Mouse (Mus musculus): Measurements from ENCODE around the gene Pax1.

Pax1 gene

DNA sequence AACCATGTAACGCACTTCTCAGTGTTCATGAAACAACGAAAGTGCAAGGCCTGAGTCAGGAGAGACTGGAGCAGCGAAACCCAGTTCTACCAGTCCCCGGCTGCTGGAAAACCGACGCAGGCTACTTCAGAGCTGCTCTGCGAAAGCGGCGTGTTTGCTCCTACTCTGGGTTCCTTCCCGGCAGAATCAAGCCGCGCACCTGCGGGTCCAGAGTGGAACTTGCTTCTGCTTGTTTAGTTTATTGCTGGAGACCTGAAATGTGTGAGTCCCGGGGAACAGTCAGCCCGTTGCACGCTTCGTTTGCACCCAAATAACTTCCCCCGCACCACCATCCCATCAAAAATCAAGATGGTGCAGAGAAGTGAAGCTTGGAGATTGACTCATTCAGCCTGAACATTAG, at the start of gene Pax1:
Gene Pax1 (plus strand): TSS at position 345 of the 400 bp plus-strand sequence.
- no peak for DNase-seq

DNA sequence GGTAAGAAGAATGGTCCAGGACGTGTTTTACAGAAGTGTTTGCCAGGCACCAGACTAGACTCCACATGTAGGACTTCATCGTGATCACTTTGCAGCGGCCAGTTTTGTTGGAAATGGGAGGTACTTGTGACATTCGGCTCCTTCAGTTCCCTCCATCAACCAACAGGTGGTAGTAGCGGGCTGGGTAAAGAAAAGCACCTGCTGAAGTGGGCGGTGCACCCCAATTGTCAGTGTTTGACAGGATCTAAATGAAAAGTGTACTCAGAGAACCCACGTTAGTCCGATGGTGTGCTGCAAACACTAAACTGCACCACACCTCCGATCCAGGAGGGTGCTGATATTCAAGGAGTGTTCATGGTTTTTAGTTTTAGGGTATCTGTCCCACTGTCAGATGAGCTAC, 40.7 kb upstream of the Pax1 start:
- DNase-seq: peak; percentile 6

DNA sequence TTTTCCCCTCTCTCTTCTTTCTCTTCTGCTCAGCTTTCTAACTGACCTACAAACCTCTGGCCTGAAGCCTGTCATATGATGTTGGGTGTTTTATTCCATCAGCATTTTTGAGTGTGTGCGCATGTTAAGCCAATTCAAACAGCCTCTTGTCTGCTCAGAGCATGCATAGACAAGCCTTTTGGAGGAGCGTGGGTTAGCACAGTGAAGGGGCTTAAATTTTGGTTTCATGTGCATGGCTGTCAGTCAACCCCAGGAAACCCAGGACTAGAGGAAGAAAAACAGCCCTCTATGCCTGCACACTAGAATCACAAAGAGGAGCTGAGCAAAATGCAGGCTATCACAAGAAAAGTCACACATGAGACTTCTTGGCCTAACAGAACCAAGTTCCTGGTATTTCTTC, 36.5 kb upstream of the Pax1 start:
- no peak for DNase-seq

DNA sequence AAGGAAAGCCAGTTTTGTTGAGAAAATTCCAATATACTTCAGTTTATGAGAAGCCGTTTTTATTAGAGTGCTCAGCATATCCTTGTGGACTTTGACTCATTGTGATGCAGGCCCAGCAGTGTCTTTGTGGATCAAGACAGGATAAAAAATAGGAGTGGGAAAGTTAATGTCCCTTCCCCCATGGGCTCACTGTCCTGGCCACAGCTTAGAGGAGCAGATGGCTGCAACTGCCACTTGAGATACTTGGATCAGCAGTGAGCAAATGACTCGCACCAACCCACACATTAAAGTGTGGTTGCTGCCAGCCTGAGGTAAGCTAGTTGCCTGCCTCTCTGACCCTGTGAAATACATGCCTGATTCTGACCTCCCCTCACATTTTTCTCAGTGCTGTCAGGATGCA, 29.0 kb upstream of the Pax1 start:
- DNase-seq: no peak

DNA sequence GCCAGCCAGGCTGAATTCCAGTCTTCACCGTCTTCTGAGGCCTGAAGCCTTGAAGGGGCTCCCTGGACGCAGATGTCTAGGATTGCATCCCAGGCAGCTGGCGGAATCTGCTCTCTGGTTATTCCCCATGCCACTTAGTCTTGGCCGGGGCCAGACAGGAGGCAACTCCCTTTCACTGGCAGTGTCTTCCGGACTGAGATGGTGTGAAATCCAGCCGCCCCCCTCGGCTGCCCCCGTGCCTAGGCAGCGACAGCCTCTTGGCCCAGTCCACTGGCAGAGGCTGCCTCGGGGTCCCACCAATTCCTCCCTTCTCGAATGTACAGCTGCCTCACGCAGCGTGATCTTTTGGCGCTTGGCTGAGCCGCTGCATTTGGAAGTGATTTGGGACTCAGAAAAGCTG, 23.0 kb upstream of the Pax1 start:
- no peak for DNase-seq

DNA sequence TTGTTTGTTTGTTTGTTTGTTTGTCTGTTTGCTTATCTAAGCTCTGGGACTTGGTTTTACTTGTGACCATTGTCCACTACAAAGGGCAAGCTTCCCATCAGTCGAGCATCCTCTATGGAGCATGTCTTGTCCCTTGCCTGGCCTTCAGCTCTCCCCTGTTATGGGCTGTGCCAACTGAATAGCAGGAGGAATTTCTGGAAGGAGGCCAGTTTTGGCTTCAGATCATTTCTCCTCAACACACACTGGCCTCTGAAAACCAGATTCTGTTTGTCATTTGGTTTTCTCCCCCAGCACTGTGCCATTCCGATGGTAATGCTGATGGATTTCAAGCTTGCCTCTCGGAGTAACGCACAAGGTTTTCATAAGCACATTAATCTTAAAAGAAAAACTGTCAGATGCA, 21.9 kb upstream of the Pax1 start:
- DNase-seq: no peak

DNA sequence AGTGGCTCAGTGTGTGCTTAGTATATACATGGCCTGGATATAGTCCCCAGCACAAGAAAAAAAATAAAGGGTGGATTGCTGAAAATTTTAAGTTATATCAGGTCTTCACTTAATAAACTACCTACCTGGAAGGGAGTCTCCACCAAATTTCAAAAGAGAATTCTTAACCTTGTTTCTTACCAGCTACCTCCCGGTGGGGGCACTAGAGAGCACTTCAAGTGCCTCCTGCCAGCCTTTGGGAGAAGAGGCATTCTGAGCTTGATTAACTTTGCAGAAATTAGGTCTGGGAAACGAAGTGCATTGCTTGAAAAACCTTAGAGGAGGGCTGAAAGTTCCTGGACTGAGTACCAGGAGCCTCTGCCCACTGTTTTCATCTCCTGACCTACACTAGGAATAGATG, 19.5 kb upstream of the Pax1 start:
- DNase-seq: no peak

DNA sequence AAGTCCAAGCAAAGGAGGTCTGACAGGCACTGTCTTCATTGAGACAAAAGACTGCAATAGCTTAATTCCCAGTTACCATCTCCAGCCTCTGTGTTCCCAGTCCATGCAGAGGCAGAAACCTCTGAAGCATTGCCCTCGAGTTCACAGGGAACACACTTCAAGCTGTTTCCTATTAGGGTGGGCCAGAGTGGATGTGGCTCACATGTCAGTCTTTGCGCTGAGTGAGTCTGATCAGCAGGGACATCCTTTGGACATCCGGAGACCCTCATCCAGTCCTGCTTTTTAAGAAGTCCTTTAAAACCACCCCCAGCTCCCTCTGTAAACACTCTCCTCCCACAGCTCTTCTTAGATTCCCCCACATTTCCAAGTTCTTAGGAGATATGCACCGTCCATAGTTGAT, 2.0 kb upstream of the Pax1 start:
- DNase-seq: no peak

DNA sequence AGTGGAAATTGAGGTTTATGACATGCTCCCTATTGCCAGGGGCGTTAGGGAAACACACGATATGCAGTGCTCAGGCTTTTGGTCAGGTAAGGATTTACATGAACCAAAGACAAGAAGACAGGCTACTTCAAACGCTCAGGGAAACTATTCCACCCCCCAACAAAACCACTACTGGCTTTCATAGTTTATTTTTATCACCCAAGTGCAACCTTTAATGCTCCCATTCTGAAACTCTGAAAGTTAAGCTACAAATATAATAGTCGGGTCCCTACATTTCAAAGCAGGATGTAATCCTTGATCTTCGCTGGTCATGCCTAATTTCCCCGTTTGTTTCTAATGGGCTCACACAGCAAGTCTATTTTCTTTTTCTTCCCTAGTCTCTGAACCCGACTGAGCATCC, 1.3 kb upstream of the Pax1 start:
- no peak for DNase-seq

DNA sequence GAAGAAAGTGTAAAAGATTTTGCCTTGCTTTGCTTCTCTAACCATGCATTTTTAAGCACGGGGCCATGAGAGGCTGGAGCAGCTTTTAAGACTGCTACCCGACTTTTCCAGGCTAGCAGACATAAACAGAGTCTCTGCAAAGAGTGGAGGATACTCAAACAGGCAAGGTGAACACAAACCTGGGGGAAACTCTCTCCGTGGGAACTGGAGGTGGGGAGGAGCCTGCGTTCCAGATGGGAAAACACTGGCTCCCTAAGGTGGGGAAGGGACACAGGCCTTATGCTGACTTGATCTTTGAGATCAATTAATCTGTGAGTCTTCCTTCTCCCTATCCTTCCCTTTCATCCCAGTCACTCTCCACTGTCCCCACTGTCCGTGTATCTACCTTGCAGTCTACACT, 869 bp upstream of the Pax1 start:
- DNase-seq: no peak

DNA sequence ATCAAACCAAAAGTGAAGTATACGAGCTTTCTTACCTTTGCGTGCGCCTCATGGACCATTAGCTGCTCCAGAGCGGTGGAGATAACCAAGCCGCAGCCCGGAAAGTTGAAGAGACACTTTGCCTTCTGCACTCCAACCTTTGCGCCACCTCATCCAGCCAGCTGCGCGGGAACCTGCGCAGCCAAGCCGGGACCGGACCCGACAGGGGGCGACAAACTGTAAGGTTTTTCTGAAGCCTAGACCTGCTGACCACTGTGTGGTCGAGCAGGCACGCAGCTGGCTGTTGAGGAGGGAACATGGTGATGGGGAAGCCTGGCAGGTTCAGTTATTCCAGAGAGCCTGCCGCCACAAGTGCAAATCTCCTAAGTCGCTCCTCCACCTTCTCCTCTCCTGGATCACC, 591 bp downstream of the Pax1 start:
- no peak for DNase-seq

DNA sequence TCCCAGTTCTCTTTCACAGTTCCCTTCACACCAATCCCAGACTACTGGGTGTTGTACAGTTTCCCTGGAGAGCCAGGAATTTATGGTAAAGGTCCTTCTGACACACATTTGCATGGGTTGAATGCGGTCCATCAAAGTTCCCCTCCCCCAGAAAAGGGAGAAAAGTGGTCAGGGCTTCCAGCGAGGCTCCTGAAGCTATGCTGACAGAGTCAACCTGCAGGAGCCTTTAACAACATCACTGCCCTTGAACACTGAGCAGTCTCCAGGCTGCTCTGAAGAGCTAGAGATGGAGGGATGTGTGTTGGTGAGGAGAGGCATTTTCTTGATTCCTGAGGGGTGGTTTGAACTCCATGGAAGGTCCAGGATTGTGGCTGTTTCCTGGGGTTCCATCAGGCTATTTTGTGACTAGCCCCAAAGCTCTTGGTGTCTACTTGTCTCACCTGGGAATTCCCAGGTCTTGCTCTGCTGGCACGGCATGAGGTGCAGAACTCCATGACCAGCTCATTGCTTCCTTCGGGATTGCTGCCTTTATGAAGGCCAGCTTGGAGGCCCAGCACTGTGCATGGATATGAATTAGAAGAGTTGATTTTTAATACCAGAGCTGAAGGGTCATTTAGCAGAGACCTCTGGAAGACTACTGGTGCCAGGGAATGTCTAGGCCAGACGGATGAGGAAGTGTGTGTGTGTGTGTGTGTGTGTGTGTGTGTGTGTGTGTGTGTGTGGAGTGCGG, 1.8 kb downstream of the Pax1 start:
- DNase-seq: no peak

DNA sequence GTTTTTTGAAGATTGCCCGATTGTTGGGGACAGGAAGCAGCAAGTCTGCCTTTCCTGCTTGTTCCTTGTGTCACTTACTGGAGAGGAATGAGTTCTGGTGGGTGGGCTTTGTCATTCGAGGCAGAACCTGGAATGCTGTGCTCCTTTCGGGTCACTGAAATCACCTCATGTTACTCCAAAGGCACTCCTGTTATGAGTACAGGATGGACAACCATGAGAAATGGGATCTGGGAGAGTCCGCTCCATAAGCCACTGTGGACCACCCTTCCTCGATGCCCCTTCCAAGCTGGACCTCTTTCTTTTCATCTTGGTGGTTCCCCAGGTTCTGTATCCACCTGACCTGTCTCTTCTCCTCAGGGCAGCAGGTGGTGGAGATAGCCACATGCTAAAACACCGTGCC, 2.5 kb downstream of the Pax1 start:
- DNase-seq: no peak

DNA sequence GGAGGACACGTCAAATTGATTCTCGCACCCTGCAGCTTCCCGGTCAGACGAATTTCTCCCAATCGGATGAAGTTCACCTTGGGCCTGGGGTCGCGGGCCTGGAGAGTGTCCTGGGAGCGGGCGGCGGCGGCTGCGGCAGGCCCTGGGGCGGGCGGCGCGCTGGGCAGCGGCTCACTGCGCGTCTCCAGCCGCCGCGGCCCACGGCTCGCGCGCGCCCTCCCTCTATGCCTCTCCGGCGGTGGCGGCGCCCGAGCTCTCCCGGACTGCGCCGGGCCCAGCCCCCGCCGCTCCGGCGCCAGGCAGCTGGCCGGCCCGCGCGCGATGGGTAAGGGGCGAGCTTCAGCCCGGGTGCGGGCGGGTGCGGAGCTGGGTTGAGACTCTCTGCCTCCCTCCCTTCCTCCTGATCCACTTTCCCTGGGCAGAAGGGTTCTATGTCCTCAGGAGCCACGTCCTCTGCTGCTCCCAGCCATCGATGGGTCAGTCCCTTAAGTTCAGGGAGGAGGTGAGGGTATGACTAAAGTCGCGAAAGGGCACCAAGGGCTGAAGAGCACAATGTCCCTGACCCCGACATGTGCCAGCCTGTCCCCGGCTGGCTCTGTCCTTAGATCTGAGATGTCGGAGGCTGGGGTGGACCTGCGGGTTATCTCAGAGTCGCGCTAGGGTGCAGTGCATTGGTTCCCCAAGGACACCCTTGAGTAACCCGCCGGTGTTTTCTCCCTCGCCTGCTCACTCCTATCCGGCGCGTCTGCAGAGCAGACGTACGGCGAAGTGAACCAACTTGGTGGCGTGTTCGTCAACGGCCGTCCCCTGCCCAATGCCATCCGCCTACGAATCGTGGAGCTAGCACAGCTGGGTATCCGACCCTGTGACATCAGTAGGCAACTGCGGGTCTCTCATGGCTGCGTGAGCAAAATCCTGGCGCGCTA, 3.5 kb downstream of the Pax1 start:
- DNase-seq: no peak

DNA sequence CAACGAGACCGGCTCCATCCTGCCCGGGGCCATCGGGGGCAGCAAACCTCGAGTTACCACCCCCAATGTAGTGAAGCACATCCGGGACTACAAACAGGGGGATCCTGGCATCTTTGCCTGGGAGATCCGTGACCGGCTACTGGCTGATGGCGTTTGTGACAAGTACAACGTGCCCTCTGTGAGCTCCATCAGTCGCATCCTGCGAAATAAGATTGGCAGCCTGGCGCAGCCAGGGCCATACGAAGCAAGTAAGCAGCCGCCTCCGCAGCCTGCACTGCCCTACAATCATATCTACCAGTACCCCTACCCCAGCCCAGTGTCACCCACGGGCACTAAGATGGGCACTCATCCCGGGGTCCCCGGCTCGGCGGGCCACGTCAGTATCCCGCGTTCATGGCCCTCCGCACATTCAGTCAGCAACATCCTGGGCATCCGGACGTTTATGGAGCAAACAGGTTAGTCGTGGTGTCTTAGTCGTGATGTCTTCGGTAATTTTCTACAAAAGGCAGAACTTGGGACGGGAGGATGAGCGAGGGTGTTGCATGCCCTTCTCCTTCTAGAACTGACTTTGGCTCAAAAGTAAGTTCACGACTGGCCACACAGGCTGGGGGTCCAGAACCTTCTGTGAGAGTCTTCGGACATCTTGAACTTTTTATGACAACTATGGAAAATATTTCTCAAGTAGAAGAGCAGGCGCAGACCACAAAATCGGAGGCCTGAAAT, 4.3 kb downstream of the Pax1 start:
- DNase-seq: no peak

DNA sequence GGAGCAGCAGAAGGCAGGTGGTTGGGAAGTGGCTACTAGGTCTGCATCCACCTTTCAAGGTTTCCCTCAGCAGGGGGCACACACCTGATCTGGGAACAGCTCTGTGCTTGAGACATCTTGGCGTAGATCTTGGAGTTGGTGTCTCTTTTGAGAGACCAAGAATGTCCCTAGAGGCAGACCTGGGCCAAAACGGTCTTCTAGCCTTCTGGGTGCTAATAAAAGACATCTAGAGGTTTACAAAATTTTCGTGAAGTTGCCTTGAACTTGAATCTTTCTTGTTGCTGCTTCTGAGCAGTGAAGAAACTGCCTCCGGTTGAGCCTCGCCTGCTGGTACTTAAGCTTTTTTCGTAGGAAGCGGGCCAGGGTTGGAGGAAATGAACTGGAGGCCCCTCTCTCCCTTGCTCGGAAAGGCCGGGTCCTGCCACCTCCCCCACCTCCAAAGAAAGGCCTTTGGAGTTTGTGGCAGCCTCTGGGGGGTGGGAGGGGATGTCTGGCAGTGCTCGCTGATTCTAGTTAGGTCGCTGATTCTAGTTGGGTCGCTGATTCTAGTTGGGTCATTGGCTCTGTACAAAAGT, 5.6 kb downstream of the Pax1 start:
- DNase-seq: no peak

DNA sequence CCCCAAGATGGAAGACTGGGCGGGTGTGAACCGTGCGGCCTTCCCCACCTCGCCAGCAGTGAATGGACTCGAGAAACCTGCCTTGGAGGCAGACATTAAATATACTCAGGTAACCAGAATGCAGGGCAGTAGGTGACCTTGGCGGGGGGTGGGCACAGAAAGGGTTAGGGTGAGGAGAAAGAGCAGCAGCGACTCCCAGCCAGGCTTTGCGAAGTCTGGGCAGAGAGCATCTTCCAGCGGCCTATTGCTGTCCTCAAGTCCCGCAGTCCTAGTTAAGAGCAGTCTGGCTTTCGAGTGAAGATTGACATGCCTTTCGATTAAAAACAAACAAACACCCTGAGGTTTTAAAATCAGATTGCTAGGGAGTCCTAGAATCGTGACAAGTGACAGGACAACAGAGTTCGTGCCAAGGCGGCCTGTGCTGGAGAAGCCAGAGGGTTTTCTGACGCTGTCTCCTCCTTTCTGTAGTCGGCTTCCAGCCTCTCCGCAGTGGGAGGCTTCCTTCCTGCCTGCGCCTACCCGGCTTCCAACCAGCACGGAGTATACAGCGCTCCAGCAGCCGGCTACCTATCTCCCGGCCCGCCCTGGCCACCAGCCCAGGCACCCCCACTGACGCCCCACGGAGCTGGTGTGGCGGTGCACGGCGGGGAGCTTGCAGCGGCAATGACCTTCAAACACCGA, 6.3 kb downstream of the Pax1 start:
- no peak for DNase-seq

DNA sequence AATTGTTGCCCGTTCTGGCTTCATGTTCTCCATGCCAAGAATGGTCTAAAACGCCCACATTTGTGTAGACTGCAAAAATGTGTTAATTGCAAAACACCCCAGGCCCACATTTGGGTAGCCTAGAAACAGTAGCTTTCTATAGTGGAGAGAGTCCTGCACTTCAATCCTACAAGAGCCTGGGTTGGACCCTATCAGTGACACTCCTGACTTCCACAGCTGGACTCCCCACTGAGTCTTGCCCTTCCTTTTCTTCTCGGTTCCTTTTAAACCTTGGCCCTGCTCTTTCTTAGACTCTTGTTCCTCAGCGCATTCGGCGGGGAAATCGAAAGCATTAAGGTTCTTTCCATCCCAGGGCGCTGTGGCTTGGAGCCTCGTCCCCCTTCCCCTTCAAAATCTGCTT, 7.8 kb downstream of the Pax1 start:
- no peak for DNase-seq

DNA sequence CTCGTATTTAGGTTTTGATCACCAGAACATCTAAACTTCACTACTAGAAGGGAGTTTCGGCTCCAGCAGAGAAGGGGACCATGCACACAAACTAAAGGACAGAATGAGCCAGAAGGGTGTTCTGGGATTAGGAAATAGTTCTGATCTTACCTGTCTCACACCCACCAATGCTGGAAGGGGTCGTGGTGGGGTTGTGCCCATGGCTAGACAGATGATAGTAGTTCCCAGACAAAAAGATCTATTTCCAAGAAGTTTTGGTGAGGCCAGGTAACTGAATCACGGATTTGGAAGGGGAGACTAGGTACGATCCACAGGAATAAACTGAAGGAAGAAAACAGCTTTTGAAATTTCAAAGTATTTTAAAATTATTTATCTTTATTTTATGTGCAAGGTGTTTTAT, 8.4 kb downstream of the Pax1 start:
- no peak for DNase-seq

DNA sequence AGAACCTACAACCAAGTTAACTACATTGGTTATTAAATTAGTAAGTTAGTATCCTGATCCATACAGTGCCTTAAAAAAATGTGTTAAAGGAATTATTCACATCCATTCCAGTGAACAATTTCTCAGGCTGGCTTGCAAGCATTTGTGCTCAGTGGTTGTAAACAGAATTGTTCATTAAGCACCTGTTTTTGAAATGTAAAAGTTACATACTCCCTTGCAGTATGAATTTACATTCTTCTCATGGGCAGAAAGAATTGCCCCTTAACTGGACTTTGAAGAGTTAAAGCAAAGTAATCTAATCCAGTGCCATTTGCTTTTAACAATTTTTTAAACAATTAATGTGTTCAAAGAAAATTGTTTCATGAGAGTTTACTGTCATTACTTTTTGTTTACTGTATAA, 9.6 kb downstream of the Pax1 start:
- DNase-seq: no peak

DNA sequence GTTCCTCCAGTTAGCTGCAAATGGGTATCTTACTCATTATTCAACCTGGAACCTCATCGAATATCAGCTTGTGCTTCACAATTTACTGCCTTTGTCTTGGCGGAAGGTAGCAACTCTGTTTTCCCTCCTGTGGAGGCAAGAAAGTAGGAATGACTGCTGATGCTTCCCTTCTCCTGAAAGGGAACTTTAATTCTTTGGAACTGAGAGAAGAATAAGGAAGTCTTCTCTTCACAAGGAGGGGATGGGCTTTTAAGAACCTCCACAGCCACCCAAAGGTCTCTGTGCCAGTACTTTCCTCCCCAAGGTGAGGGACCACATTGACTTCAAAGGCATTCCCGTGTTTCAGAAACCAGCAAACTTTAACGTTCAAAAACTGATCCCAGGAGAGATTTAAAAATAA, 10.1 kb downstream of the Pax1 start:
- no peak for DNase-seq

DNA sequence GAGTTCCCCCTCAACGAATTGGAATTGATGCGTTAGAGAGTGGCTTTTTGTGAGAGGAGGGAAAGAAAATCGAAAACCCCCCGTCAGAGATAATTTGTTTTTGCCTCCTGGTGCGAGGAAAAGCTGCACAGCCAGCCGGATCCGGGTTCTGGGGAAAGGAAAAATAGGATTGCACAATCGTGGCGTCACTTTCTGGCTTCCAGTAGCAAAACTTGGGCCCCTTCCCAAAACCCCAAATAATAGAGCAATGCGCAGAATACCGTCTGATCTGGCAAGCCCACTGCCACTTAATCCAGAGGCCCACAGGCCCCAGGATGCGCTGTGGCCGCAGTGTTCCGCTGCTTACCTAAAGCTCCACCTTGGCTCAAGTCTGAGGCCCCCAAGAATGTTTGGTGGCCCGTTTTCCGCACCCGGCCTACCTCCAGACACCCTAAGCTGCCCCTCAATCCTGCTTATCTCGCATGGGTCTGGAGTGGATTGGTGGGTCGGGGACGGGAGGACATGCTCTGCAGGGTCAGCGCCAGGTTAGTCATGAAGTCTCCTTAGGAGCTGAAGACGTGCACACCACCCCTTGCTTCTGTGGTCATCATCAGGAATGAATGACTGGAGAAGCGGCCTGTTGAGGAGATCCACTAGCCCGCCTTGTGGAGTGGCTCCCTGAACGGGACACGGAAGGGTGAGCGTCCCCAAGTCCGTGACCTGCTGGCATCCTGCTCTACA, 11.4 kb downstream of the Pax1 start:
- no peak for DNase-seq
